Mouse (Mus musculus) cerebellum, postnatal 14 days (tissue): ENCODE measurements around the gene Gm6657.

Experiments used
- DNase-seq, 2 experiments: peaks; one replicate each; pipeline ENCODE4 v3.0.0; 2021; ENCODE audit warnings: mixed read lengths in 2 of 2

The Gm6657 gene

GRCm38 (mm10) chr12:78193942-78194341 lies at the start of gene Gm6657:
Gene Gm6657, plus strand, starts transcription at chr12:78194242.
- no peak for DNase-seq

- DNase-seq = no peak
These were observed 40.6 kb upstream of the Gm6657 start for GRCm38 (mm10) chr12:78153308-78154002.

- DNase-seq = no peak
These were observed 23.9 kb upstream of the Gm6657 start for GRCm38 (mm10) chr12:78170178-78170577.

- no peak for DNase-seq
These were observed 20.1 kb upstream of the Gm6657 start for GRCm38 (mm10) chr12:78173945-78174344.

GRCm38 (mm10) chr12:78174671-78175070 lies 19.4 kb upstream of the Gm6657 start:
- no peak for DNase-seq

- no peak for DNase-seq
These were observed 12.6 kb upstream of the Gm6657 start for GRCm38 (mm10) chr12:78181452-78181851.

- no peak for DNase-seq
These were observed 1.3 kb downstream of the Gm6657 start for GRCm38 (mm10) chr12:78195368-78195767.

- no peak for DNase-seq
These were observed 9.6 kb downstream of the Gm6657 start for GRCm38 (mm10) chr12:78203646-78204045.

GRCm38 (mm10) chr12:78205915-78206570 lies 12.0 kb downstream of the Gm6657 start:
- DNase-seq = peak; percentile 71 to 76

GRCm38 (mm10) chr12:78206571-78206960 lies 12.5 kb downstream of the Gm6657 start:
- DNase-seq = no peak

GRCm38 (mm10) chr12:78209856-78210255 lies 15.8 kb downstream of the Gm6657 start:
- no peak for DNase-seq

GRCm38 (mm10) chr12:78215490-78215889 lies 21.4 kb downstream of the Gm6657 start:
- no peak for DNase-seq

GRCm38 (mm10) chr12:78219191-78219825 lies 25.3 kb downstream of the Gm6657 start:
- DNase-seq = no peak

- DNase-seq = peak; percentile 91 to 94
These were observed 31.9 kb downstream of the Gm6657 start, which contains the start of gene Gphn for GRCm38 (mm10) chr12:78225707-78226518. Gene Gphn, plus strand, starts transcription at chr12:78226379.

- peak in 1 of 2 experiments; percentile 91 for DNase-seq
These were observed 32.5 kb downstream of the Gm6657 start for GRCm38 (mm10) chr12:78226519-78226875.

- DNase-seq = peak; percentile 67 to 68
These were observed 33.2 kb downstream of the Gm6657 start for GRCm38 (mm10) chr12:78227021-78227932.

GRCm38 (mm10) chr12:78228139-78228538 lies 34.1 kb downstream of the Gm6657 start:
- no peak for DNase-seq

GRCm38 (mm10) chr12:78232560-78232959 lies 38.5 kb downstream of the Gm6657 start:
- no peak for DNase-seq

- no peak for DNase-seq
These were observed 54.3 kb downstream of the Gm6657 start for GRCm38 (mm10) chr12:78248366-78248765.

- DNase-seq = no peak
These were observed 55.1 kb downstream of the Gm6657 start for GRCm38 (mm10) chr12:78249151-78249550.
